Mouse (Mus musculus) heart, postnatal 0 days (tissue): ENCODE measurements around the gene Gnl1.

Source experiments
- CTCF ChIP-seq: IDR thresholded peaks from 2 replicates; pipeline ENCODE4 v1.5.1; 2016; ENCODE audit warnings: antibody characterized with exemption, control low read depth, low read depth
- EP300 ChIP-seq: IDR thresholded peaks from 2 replicates; pipeline ENCODE4 v1.6.1; 2016; ENCODE audit warnings: antibody characterized with exemption, low read depth

DNA sequence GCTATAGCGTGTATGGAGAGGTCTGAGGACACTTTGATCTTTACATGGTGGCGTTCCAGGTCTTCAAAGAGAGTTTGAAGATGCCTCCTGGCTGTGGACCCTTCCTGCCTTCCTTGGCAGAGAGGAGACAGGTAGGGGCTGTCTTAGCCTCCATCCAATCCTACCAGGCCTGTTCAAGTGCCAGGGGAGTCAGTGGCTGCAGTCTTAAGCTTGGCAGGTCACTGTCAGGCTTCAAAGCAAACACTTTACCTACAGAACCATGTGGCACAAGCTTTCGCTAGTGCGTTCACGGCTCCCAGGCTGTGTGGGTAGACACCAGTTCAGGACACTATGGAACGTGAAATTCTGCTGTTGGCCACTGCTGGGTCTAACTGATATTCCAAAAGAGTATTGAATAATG lies 43.3 kb downstream of the Gnl1 start:
- no peak for TF ChIP-seq CTCF
- TF ChIP-seq EP300, result no peak
